Mouse (Mus musculus) cerebellum, adult 9-11 months (tissue): ENCODE results near the gene Tmem191c.
A peak's percentile ranks its signal among the peaks of the same experiment; 100 is the strongest.
"Not testable (repeated sequence)": the region's sequence is repeated elsewhere in the genome, so short reads cannot be mapped to it uniquely, and the experiment has no call there.

Experiments used
- DNase-seq: peaks from one replicate; pipeline ENCODE4 v3.0.0; 2022

The Tmem191c gene

GRCm38 (mm10) chr16:17275721-17276120 is at the start of gene Tmem191c:
TSS of gene Tmem191c (plus strand) at chr16:17276077.
- DNase-seq: no peak

DNA sequence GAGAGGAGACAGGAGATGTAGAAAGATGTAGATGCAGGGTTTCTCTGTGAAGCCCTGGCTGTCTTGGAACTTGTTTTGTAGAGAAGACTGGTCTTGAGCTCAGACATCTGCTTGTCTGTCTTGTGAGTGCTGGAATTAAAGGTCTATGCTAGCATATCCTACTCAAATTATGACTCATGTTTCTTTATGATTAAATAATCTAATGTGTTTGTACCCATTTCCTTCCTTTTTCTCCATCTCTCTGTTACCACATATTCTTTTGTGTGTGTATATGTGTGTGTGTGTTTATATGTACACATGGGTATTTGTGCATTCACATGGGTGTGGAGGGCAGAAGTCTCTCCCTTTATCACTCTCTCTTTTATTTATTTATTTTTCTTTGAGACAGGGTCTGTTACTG is 49.4 kb upstream of the Tmem191c start:
- no peak for DNase-seq

- DNase-seq: not testable (repeated sequence)
Observed at GRCm38 (mm10) chr16:17231523-17231922, 44.4 kb upstream of the Tmem191c start.

DNA sequence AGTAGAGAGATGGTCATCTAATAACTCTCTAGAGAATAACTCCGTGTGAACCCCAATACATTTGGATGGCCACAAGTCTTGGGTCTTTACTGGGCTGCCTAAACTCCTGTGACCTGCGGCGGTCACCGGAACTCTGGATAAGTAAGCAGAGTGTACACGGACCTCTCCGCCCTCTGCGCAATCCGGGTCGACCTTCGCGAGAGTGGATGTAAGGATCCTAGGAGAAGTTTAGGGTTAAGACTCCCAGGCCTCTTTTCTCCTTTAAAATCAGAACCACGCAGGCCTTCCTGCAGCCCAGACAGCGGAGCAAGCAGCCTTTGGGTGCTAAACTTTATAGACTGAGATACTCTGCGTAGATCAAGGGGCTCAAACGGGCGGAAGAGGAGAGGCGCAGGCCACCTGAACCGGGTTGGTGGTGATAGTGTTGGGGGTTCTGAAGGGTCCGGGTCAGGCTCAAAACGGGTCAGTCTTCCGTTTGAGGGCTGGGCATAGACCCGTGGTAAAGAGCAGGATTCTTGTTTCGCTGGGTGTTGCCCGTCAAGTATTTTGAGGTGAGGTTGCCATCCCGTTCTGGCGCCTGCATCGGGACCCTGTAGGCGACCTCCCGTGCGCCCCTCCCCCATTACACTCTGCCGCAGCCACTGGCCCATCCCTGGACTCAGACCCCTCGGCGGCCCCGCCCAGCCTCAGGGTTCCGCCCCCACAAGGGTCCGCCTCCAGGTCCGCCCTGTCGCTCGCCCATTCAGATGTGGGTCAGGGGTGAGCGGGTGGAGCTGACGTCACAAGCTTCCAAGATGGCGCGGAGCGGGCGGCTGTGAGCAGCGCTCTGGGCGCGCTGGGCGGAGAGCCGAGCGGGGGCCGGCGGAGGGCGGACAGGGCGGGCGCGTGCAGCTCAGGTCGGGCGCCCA is 42.8 kb upstream of the Tmem191c start, which contains the start of gene Hic2:
Hic2 (plus strand) TSS at position 779 of the 908 bp plus-strand sequence.
- peak; percentile 95 for DNase-seq

DNA sequence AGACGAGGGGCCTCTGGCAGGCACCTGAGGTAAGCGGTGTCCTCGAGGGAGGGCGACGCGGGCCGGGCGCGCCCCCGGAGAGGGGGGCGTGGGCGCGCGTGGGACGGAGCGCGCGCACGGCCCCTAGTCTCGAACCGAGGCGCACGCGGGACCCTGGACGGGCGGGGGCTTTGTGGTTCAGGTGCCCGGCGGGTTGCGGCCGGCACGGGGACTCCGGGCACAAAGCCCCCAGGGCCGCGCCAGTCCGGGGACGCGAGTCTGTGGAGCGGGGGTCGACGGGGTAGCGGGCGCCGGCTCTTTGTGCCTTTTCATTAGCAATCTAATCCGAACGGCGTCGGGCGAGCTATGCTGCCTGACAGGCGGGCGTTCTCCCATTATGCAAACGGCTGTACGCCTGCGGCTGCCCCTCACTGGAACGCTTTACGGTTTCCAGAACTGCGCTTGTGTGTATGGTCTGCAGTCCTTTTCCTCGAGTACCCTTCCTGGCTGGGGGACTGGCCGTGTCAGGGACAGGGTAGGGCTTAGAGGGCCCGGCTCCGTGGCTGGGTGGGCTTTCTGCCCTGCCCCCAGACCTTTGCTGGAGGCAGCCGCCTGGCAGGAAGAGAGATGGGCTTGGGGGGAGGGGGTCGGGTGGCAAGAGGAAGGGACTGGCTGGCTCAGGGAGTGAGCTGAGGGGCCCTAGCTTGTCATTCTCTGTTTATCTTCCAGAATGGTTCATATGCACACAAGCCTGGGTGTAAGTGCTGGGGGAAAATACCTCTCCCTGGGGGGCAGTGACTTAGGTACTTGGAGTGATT is 42.0 kb upstream of the Tmem191c start:
- peak; percentile 57 for DNase-seq

- peak; percentile 55 for DNase-seq
Observed at GRCm38 (mm10) chr16:17234499-17234895, 41.4 kb upstream of the Tmem191c start.

GRCm38 (mm10) chr16:17234916-17235665 is 40.8 kb upstream of the Tmem191c start:
- no peak for DNase-seq

DNA sequence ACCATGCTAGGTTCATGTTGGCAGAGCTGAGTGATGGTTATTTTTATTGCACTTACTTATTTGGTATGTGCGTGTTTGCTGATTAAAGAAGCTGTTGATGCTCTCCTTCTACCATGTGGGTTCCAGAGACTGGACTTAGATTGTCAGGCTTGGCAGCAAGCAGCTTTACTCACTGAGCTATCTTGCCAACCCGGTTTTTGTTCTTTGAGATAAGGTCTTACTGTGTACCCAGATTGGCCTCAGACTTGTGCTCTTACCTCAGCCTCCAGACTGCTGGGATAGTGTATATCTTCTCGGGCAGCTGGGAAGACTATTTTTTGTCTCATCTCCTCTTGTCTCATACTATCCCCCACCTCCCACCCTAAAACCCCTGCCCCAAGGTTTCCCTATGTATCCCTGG is 38.2 kb upstream of the Tmem191c start:
- DNase-seq: no peak

DNA sequence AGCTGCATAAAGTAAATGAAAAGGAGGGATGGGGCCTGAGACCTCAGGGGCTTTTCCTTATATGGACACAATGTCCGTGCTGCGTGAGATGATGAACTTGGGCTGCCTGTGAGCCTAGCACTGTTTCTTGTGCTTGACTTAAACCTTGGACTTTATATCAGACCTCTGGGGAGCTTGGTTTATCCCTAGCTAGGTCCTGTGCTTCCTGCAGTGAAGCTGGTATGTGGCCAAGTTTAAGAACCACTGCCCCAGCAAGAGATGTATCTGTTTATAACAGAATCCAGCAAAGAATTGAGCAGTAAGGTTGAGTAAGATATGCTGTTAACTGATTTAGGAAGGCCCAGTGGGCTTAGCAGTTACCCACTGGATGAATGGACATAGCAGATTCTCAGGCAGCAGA is 36.5 kb upstream of the Tmem191c start:
- no peak for DNase-seq

DNA sequence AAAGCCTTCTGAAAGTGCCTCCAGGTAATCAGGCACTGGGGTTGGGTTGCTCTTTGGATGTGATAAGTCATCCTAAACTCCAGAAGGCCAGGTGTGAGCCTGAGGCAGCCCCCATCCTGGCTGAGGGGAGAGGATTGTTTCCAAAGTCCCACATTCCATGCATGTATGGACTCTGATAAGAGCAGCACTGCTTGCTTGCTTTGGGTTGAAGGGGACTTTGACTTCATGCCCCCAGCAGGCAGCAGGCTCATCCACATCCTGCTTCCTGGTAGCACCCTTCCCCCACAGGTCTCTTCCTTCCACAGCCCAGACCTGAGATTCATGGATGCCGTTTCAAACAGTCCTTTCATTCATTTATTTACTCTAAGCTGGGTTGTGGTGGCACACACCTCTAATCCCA is 32.1 kb upstream of the Tmem191c start:
- no peak for DNase-seq

- DNase-seq: no peak
Observed at GRCm38 (mm10) chr16:17244996-17245395, 30.9 kb upstream of the Tmem191c start.

- DNase-seq: no peak
Observed at GRCm38 (mm10) chr16:17247727-17248126, 28.1 kb upstream of the Tmem191c start.

DNA sequence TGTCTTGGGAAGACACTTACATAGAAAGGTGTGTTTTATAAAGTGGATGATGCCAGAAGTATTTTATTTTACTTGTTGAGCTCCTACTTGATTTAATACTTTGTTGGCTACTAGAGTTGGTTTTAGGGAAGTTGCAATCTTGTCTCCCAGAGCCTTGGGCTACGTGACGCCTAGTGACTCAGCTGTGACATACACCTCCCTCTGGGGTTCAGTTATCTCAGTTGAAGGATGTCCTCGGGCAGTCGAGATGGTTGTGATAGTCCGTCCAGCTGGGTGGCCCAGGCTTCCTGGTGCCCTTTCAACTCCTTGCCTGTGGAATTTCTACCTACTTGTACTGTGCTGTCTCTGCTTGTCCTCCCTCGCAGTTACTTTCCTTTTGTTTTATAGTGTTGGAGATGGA is 26.7 kb upstream of the Tmem191c start:
- DNase-seq: no peak

DNA sequence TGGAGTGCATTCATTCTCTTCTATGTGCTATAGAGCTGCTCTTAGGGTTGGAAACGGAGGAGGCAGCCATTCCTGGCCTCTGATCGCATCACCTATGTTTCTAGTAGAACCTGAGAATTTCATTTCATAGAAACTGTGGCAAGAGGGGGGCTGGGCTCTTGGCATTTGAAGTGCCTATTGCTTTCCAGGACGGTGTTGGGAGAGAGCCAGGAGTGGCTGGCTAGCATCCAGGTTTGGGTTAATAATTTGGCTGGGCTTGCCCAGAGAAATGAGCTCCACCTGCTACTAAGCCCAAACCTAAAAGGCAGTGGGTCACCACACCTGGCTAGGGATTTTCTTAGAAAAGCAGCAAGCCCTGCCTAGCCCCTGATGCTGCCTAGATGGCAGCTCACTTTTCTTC is 24.3 kb upstream of the Tmem191c start:
- DNase-seq: peak; percentile 78

DNA sequence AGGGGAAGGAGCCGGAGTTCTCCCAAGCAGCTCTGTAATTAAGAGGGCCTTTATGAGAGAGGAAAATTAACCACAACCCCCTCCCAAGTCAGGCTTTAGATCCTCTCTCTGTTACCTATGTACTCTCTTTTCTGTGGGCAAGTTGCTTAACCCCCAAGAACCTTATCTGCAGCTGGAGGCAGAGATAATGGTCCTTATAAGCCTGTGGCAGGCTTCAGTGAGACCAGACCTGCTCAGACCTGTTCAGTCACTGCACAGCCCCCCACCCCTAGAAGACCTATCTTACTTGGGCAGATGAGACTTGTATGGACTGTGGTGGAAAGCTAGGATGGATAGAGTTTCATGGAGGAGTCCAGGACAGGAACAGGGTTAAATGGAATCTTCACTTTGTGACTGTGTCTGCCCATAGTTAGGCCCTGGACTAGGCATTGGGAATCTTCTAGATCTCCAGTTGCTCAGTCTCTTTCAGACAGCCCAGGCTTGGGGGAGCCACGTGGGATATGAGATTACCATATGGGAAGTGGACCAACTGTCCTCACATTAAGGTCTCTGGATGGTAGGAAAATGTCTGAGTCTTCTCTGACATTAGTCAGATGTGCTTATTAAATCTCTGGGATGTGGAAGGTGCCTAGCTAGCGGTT is 23.7 kb upstream of the Tmem191c start:
- no peak for DNase-seq

DNA sequence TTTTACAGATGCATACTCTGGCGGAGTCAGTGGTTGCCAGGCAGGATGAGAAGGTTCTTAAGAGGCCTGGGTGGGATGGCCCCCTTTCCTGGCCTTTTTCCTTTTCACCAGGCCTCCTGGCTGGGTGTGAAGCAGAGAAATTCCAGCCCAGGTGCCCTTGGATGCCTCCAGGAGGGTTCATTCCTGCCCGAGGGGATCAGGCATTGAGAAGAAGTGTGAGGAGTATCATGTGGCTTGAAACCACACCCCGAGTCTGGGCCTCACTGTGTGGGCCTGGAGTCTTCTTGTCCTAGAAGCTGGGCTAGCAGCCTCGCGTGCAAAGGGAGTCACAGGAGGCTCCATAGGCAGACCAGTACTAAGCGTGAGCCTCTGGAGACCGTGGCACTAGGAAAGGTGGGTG is 23.0 kb upstream of the Tmem191c start:
- no peak for DNase-seq

DNA sequence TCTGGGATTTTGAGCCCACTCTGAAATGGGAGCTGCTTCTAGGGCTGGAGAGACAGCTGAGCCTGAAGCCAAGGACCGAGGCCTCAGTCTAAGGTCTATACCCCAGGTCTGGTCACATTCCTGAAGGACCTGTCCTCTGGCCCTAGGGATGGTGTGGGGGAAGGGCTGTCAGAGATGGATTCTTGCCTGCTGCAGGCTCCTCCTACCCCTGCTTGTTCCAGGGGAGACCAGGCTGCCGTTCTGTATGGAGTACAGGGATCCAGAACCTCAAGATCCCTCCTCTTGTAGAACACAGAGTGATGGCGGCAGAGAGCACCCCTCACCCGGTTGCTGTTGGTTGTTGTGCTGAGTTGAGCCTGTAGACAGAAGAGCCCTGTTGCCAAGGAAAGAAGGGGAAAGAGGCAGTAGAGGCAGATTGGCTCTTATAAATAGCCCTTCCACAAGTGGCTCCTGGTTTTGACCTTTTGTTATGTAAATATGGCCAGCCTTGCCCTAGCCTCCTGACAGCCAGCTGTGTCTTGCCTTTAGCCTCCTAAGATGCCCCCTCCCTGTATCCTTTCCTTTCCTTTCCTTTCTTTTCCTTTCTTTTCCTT is 21.8 kb upstream of the Tmem191c start:
- DNase-seq: no peak

DNA sequence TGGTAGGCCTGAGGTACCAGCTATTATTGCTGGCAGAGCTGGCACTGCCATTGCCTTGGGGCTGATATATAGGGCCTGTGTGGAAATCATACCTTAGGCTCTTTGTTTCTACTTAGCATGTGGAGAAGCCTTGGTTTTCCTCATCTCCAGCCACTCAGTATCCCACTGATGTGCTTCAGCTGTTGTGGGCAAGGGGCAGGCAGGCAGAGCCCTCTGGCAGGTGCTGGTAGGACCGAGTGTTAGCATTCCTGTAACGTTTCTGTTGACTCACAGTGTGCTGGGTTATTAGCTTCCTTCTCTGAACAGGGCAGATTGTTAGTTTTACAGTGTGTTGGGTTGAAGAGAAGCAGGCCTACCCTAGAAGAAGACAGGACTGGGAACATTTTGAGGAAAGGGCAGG is 20.6 kb upstream of the Tmem191c start:
- DNase-seq: no peak

DNA sequence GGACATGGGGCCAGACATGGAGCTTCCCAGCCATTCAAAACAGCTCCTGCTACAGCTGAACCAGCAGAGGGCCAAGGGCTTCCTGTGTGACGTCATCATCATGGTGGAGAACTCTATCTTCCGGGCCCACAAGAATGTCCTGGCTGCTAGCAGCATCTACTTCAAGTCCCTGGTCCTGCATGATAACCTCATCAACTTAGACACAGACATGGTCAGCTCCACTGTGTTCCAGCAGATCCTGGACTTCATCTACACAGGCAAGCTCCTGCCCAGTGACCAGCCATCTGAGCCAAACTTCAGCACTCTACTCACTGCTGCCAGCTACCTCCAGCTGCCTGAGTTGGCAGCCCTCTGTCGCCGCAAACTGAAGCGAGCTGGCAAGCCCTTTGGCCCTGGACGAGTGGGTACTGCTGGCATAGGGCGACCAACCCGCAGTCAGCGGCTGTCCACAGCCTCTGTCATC is 18.5 kb upstream of the Tmem191c start:
- DNase-seq: no peak

- no peak for DNase-seq
Observed at GRCm38 (mm10) chr16:17258917-17259316, 17.0 kb upstream of the Tmem191c start.

DNA sequence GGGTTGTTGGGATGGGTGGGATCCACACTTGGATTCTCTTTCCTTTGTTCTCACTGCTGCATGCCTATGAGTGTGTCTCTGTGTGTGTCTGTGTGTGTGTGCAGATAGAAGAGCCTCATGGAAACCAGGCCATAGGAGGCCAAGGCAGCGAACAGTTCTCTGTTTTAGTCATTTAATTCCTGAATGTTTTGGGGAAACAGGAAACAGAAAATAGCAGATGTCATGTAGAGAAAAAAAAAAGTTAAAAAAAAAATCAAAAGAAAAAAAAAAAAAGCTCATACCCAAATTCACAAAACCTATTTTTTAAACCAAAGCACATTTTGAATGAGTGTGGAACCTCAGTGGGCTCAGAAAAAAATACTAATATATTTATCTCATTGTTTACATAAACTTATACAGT is 14.5 kb upstream of the Tmem191c start:
- no peak for DNase-seq

DNA sequence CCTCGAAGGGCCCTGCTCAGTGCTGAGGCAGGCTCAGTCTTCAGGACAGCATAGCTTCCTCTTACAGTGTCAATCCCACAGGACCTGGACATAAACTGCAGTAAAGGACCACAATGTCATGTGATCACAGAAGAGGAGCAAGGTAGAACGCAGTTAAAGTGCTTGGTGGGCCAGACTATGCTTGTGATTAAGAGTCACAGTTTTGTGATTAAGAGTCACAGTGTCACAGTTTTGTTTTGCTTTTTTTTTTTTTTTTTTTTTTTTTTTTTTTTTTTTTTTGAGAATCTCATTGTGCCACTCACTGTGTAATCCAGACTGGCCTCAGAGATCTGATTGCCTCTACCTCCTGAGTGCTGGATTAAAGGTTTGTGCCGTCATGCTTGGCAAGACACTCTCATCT is 9.8 kb upstream of the Tmem191c start:
- no peak for DNase-seq
